ENCODE assay signal across 7 mouse cellular contexts in the genomic region with DNA sequence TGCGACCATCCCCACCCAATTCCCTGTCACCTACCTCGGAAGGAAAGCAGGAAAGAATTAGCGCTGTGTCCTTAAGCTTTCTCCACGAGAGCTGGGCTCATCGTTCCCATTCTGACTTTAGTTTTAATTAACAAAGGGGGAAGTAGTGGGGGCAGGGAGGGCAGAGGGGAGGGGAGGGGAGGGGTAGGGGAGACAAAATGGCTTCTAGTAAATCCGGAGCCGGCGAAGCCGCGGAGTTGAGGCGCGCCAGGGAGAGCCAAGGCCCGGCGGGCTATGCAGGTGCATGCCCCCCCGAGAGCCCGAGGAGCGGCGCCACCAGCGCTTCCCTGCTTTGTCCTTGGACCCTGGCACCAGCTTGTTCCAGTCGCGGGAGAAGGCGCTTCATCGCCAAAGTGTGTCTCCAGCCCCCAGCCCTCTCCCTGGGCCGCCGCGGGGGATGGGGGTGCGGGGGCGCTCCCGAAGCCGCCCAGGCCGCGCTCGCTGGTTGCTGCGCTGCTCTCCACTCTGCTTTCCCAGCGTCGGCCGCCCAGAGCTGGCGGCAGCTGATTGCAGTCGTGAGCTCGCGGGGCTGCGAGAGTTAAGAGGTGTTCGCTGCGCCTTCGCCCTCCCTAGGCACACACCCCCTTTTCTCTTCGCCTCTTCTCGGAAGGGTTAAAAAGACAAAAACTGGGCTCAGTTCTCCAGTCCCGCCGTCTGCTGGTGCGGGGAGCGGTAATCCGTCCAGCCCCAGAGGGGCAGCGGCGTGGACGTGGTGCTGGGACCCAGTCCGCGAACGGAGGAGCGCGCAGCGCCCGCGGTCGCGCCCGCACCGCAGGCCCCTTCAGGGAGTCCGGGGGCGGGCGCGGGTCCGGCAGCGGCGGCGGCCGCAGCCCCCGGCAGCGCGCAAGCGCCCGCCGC. TPM values are rescaled to one million over a fixed set of nuclear protein-coding genes. Genes with fewer than 3 reads are reported as not detected.
DNase-seq lines count a peak whose midpoint lies in the region; ATAC-seq and TF ChIP-seq lines count a peak whose summit lies in the region.

No protein-coding gene starts in this region.

- DNase-seq in spleen, adult 2 months (ENCODE audit: low read depth in 1 of 2, low spot score in 2 of 2): no peak
- DNase-seq in spleen, adult 18-20 months: no peak
- DNase-seq in cerebellum, postnatal 10 days: peak; percentile 70 to 72
- DNase-seq in frontal cortex, postnatal 10 days (ENCODE audit: low spot score in 2 of 2): peak; percentile 31 to 62
- peak; percentile 63 to 75 for DNase-seq in layer of hippocampus, postnatal 10 days (ENCODE audit: low spot score in 2 of 2)

- TF ChIP-seq CTCF in spleen, adult 2 months (IDR thresholded peaks at IDR 0.05; ENCODE audit: extremely low read depth, insufficient read depth, insufficient read length, insufficient replicate concordance): no peak

- H3K4me1 ChIP-seq in spleen, adult 2 months (ENCODE audit: control insufficient read depth, insufficient read depth, insufficient read length): peaks cover 18% of the 10 kb centered on the region
- H3K4me1 ChIP-seq in stomach, embryonic 15.5 days: peaks cover 20% of the 10 kb centered on the region

- peak overlapping the region; percentile 39; the same call in 1 of the 2 replicates for H3K9ac ChIP-seq in stomach, embryonic 15.5 days

- 3% methylated on average over 80 of the region's 82 CpGs for WGBS in spleen, adult 2 months
- under 1% methylated on average over 78 of the region's 82 CpGs for WGBS in stomach, embryonic 15.5 days

- ATAC-seq in megakaryocyte-erythroid progenitor cell, adult 5-6 weeks (replicated peaks; ENCODE audit: low FRiP score, low TSS enrichment, poor library complexity, severe bottlenecking): peak; percentile 48
- peak; percentile 36; the same call in 1 of the 2 replicates for ATAC-seq in stomach, embryonic 15.5 days (ENCODE audit: insufficient read depth, low FRiP score, low read depth)

- H3K27ac ChIP-seq in spleen, adult 2 months (ENCODE audit: insufficient read depth, low read length): no peak overlapping the region
- H3K27ac ChIP-seq in stomach, embryonic 15.5 days: no peak overlapping the region

- no peaks in the 10 kb centered on the region for H3K36me3 ChIP-seq in spleen, adult 2 months (ENCODE audit: control insufficient read depth, insufficient read depth, low read length)
- no peaks in the 10 kb centered on the region for H3K36me3 ChIP-seq in stomach, embryonic 15.5 days

- peak overlapping the region; percentile 53 for H3K4me3 ChIP-seq in spleen, adult 2 months (ENCODE audit: extremely low read depth, insufficient read depth, insufficient read length)
- H3K4me3 ChIP-seq in stomach, embryonic 15.5 days (replicated peaks): peak overlapping the region; percentile 58

- H3K4me2 ChIP-seq in stomach, embryonic 15.5 days: peak overlapping the region; percentile 100

- H3K9me3 ChIP-seq in stomach, embryonic 15.5 days: no peaks in the 10 kb centered on the region

- no peak for TF ChIP-seq POLR2A in spleen, adult 2 months (IDR thresholded peaks at IDR 0.05; ENCODE audit: low read depth, low read length)

- H3K27me3 ChIP-seq in spleen, adult 2 months (ENCODE audit: control insufficient read depth, insufficient read depth, low read length): peaks cover 20% of the 10 kb centered on the region
- H3K27me3 ChIP-seq in stomach, embryonic 15.5 days (replicated peaks): peaks cover 8% of the 10 kb centered on the region

RNA-seq across cellular contexts. Expression of gene Lrrc4, which starts 0.6 kb away (rescaled TPM):
- polyA plus RNA-seq in spleen, adult 2 months (2012; rRNA removed): 0.53 and 0.56 TPM in 2 replicates
- 10 to 100 TPM; 62.3 to 65.5 TPM for total RNA-seq in layer of hippocampus, postnatal 10 days (2021)
- total RNA-seq in megakaryocyte-erythroid progenitor cell, adult 5-6 weeks (2014; fragmentation: Nextera tagmentation): not detected in 2 replicates
- 0.05 TPM in 1 of 2 replicates, not detected in the other for total RNA-seq in megakaryocyte-erythroid progenitor cell, adult 5-6 weeks (2017)
- 0.41 and 0.70 TPM in 2 replicates for polyA plus RNA-seq in stomach, embryonic 15.5 days (2015; fragmentation: Nextera tagmentation; extraction: Ambion mirVana)

Comparison
In these comparisons a context has a peak if more than half of its experiments do, and no peak if none do; other contexts are left out.
1. DNase-seq: peak in cerebellum, postnatal 10 days (2 of 2), frontal cortex, postnatal 10 days (2 of 2) and layer of hippocampus, postnatal 10 days (2 of 2); none in spleen, adult 2 months (0 of 2) and spleen, adult 18-20 months (0 of 2).
2. RNA of gene Lrrc4, which starts 0.6 kb away (total RNA-seq): 62.3 to 65.5 TPM in layer of hippocampus, postnatal 10 days; 0.05 TPM in megakaryocyte-erythroid progenitor cell, adult 5-6 weeks; every median in the first group is over 10 times any median in the second.